Mouse (Mus musculus): ENCODE measurements around the gene Tnni2. TPM values are rescaled to one million over a fixed set of nuclear protein-coding genes. Genes with fewer than 3 reads are reported as not detected.

The Tnni2 gene
- polyA plus RNA-seq (2014; fragmentation: Nextera tagmentation; extraction: Ambion mirVana), result 2.1 and 3.5 TPM in 2 replicates

GRCm38 (mm10) chr7:142441585-142441984, at the start of gene Tnni2:
Gene Tnni2 (plus strand): TSS chr7:142441808.
- peak within 1 kb of the TSS; percentile 18 for H3K9ac ChIP-seq (ENCODE audit: low read length)
- DNase-seq (ENCODE audit: low spot score) (no peak), ATAC-seq (ENCODE audit: insufficient read depth, low FRiP score, low TSS enrichment) (no peak)
- 76% methylated on average over 9 of the region's 9 CpGs for WGBS
- H3K4me3 ChIP-seq (ENCODE audit: low read depth, low read length), result no peak within 1 kb of the TSS
- H3K27me3 ChIP-seq (ENCODE audit: control insufficient read depth, insufficient read depth, low read length), result no peaks in the 10 kb centered on the region
- H3K36me3 ChIP-seq (ENCODE audit: control insufficient read depth, insufficient read depth, low read length), result no peaks in the 10 kb centered on the region
- no peaks in the 10 kb centered on the region for H3K9me3 ChIP-seq (ENCODE audit: control insufficient read depth, low read length)
- no peak within 1 kb of the TSS for H3K27ac ChIP-seq (ENCODE audit: low read depth, low read length)
- H3K4me1 ChIP-seq (ENCODE audit: control insufficient read depth, insufficient read depth, low read length), result no peaks in the 10 kb centered on the region
- H3K4me2 ChIP-seq (ENCODE audit: low read depth), result no peak within 1 kb of the TSS

- Histone ChIP-seq H3K36me3 (ENCODE audit: control insufficient read depth, insufficient read depth, low read length) (no peaks in the 10 kb centered on the region), H3K4me3 (ENCODE audit: low read depth, low read length) (no peak overlapping the region), H3K27ac (ENCODE audit: low read depth, low read length) (no peak overlapping the region), H3K4me2 (ENCODE audit: low read depth) (no peak overlapping the region), H3K27me3 (ENCODE audit: control insufficient read depth, insufficient read depth, low read length) (no peaks in the 10 kb centered on the region), H3K4me1 (ENCODE audit: control insufficient read depth, insufficient read depth, low read length) (no peaks in the 10 kb centered on the region), H3K9ac (ENCODE audit: low read length) (no peak overlapping the region), H3K9me3 (ENCODE audit: control insufficient read depth, low read length) (no peaks in the 10 kb centered on the region)
- WGBS, result 25% methylated on average over 4 of the region's 4 CpGs
- DNase-seq (ENCODE audit: low spot score) (no peak), ATAC-seq (ENCODE audit: insufficient read depth, low FRiP score, low TSS enrichment) (no peak)
Observed at GRCm38 (mm10) chr7:142393191-142393590, 48.4 kb upstream of the Tnni2 start.

GRCm38 (mm10) chr7:142394261-142395190, 47.1 kb upstream of the Tnni2 start:
- no peaks in the 10 kb centered on the region for H3K9me3 ChIP-seq (ENCODE audit: control insufficient read depth, low read length)
- no peak overlapping the region for H3K27ac ChIP-seq (ENCODE audit: low read depth, low read length)
- no peaks in the 10 kb centered on the region for H3K36me3 ChIP-seq (ENCODE audit: control insufficient read depth, insufficient read depth, low read length)
- H3K4me2 ChIP-seq (ENCODE audit: low read depth), result no peak overlapping the region
- WGBS, result 66% methylated on average over 6 of the region's 6 CpGs
- ATAC-seq (ENCODE audit: insufficient read depth, low FRiP score, low TSS enrichment) (no peak), DNase-seq (ENCODE audit: low spot score) (no peak)
- no peaks in the 10 kb centered on the region for H3K4me1 ChIP-seq (ENCODE audit: control insufficient read depth, insufficient read depth, low read length)
- no peaks in the 10 kb centered on the region for H3K27me3 ChIP-seq (ENCODE audit: control insufficient read depth, insufficient read depth, low read length)
- no peak overlapping the region for H3K9ac ChIP-seq (ENCODE audit: low read length)
- no peak overlapping the region for H3K4me3 ChIP-seq (ENCODE audit: low read depth, low read length)

- no peak for ATAC-seq (ENCODE audit: insufficient read depth, low FRiP score, low TSS enrichment)
- no peaks in the 10 kb centered on the region for H3K9me3 ChIP-seq (ENCODE audit: control insufficient read depth, low read length)
- no peaks in the 10 kb centered on the region for H3K36me3 ChIP-seq (ENCODE audit: control insufficient read depth, insufficient read depth, low read length)
- H3K27ac ChIP-seq (ENCODE audit: low read depth, low read length), result no peak overlapping the region
- WGBS, result 90% methylated on average over 4 of the region's 4 CpGs
- H3K9ac ChIP-seq (ENCODE audit: low read length), result no peak overlapping the region
- H3K27me3 ChIP-seq (ENCODE audit: control insufficient read depth, insufficient read depth, low read length), result no peaks in the 10 kb centered on the region
- DNase-seq (ENCODE audit: low spot score), result no peak
- H3K4me1 ChIP-seq (ENCODE audit: control insufficient read depth, insufficient read depth, low read length), result no peaks in the 10 kb centered on the region
- no peak overlapping the region for H3K4me3 ChIP-seq (ENCODE audit: low read depth, low read length)
- no peak overlapping the region for H3K4me2 ChIP-seq (ENCODE audit: low read depth)
Observed at GRCm38 (mm10) chr7:142395472-142395871, 46.1 kb upstream of the Tnni2 start.

- Histone ChIP-seq H3K27me3 (ENCODE audit: control insufficient read depth, insufficient read depth, low read length) (no peaks in the 10 kb centered on the region), H3K4me2 (ENCODE audit: low read depth) (no peak overlapping the region), H3K27ac (ENCODE audit: low read depth, low read length) (no peak overlapping the region), H3K4me3 (ENCODE audit: low read depth, low read length) (no peak overlapping the region), H3K36me3 (ENCODE audit: control insufficient read depth, insufficient read depth, low read length) (no peaks in the 10 kb centered on the region), H3K9me3 (ENCODE audit: control insufficient read depth, low read length) (no peaks in the 10 kb centered on the region), H3K4me1 (ENCODE audit: control insufficient read depth, insufficient read depth, low read length) (no peaks in the 10 kb centered on the region; the same call in 1 of the 2 replicates), H3K9ac (ENCODE audit: low read length) (no peak overlapping the region)
- ATAC-seq (ENCODE audit: insufficient read depth, low FRiP score, low TSS enrichment) (no peak), DNase-seq (ENCODE audit: low spot score) (no peak)
- 100% methylated on average over 1 of the region's 1 CpGs for WGBS
Observed at GRCm38 (mm10) chr7:142396611-142397010, 45.0 kb upstream of the Tnni2 start.

- WGBS, result 63% methylated on average over 2 of the region's 2 CpGs
- H3K9ac ChIP-seq (ENCODE audit: low read length), result no peak overlapping the region
Observed at GRCm38 (mm10) chr7:142398052-142398451, 43.6 kb upstream of the Tnni2 start.

GRCm38 (mm10) chr7:142399250-142399649, 42.4 kb upstream of the Tnni2 start:
- no peak overlapping the region for H3K27ac ChIP-seq (ENCODE audit: low read depth, low read length)
- no peaks in the 10 kb centered on the region for H3K9me3 ChIP-seq (ENCODE audit: control insufficient read depth, low read length)
- no peak for ATAC-seq (ENCODE audit: insufficient read depth, low FRiP score, low TSS enrichment)
- no peaks in the 10 kb centered on the region; the same call in 1 of the 2 replicates for H3K4me1 ChIP-seq (ENCODE audit: control insufficient read depth, insufficient read depth, low read length)
- H3K36me3 ChIP-seq (ENCODE audit: control insufficient read depth, insufficient read depth, low read length), result no peaks in the 10 kb centered on the region
- WGBS, result 80% methylated on average over 1 of the region's 1 CpGs
- H3K27me3 ChIP-seq (ENCODE audit: control insufficient read depth, insufficient read depth, low read length), result no peaks in the 10 kb centered on the region
- H3K9ac ChIP-seq (ENCODE audit: low read length), result no peak overlapping the region
- H3K4me2 ChIP-seq (ENCODE audit: low read depth), result no peak overlapping the region
- no peak overlapping the region for H3K4me3 ChIP-seq (ENCODE audit: low read depth, low read length)
- DNase-seq (ENCODE audit: low spot score), result no peak

More at GRCm38 (mm10) chr7:142398052-142398451, 43.6 kb upstream of the Tnni2 start:
- no peaks in the 10 kb centered on the region for H3K36me3 ChIP-seq (ENCODE audit: control insufficient read depth, insufficient read depth, low read length)
- ATAC-seq (ENCODE audit: insufficient read depth, low FRiP score, low TSS enrichment) (no peak), DNase-seq (ENCODE audit: low spot score) (no peak)
- H3K4me2 ChIP-seq (ENCODE audit: low read depth), result no peak overlapping the region
- no peaks in the 10 kb centered on the region for H3K27me3 ChIP-seq (ENCODE audit: control insufficient read depth, insufficient read depth, low read length)
- H3K4me1 ChIP-seq (ENCODE audit: control insufficient read depth, insufficient read depth, low read length), result no peaks in the 10 kb centered on the region; the same call in 1 of the 2 replicates
- no peak overlapping the region for H3K4me3 ChIP-seq (ENCODE audit: low read depth, low read length)
- no peaks in the 10 kb centered on the region for H3K9me3 ChIP-seq (ENCODE audit: control insufficient read depth, low read length)
- no peak overlapping the region for H3K27ac ChIP-seq (ENCODE audit: low read depth, low read length)

GRCm38 (mm10) chr7:142400112-142400749, 41.4 kb upstream of the Tnni2 start:
- no peak overlapping the region for H3K4me3 ChIP-seq (ENCODE audit: low read depth, low read length)
- no peaks in the 10 kb centered on the region for H3K36me3 ChIP-seq (ENCODE audit: control insufficient read depth, insufficient read depth, low read length)
- DNase-seq (ENCODE audit: low spot score) (no peak), ATAC-seq (ENCODE audit: insufficient read depth, low FRiP score, low TSS enrichment) (no peak)
- no peak overlapping the region for H3K27ac ChIP-seq (ENCODE audit: low read depth, low read length)
- no peaks in the 10 kb centered on the region for H3K9me3 ChIP-seq (ENCODE audit: control insufficient read depth, low read length)
- no peak overlapping the region for H3K9ac ChIP-seq (ENCODE audit: low read length)
- H3K4me2 ChIP-seq (ENCODE audit: low read depth), result no peak overlapping the region
- no peaks in the 10 kb centered on the region; the same call in 1 of the 2 replicates for H3K4me1 ChIP-seq (ENCODE audit: control insufficient read depth, insufficient read depth, low read length)
- H3K27me3 ChIP-seq (ENCODE audit: control insufficient read depth, insufficient read depth, low read length), result no peaks in the 10 kb centered on the region
- WGBS, result 77% methylated on average over 7 of the region's 7 CpGs
